Mouse (Mus musculus) forebrain, embryonic 10.5 days (tissue): Measurements from ENCODE around the gene Sars. TPM values are rescaled to one million over a fixed set of nuclear protein-coding genes. Genes with fewer than 3 reads are reported as not detected.
A peak's percentile ranks its signal among the peaks of the same experiment; 100 is the strongest.

Experiments used
- DNase-seq: peaks from one replicate; pipeline ENCODE4 v3.0.0-alpha.2; 2017; ENCODE audit warnings: low spot score; ENCODE audit errors: extremely low spot score
- H3K27ac ChIP-seq: fragments of 300-500 bp; sonication (generic); 2 replicates; pipeline ENCODE4 v1.5.1; 2016; ENCODE audit warnings: mild to moderate bottlenecking
- H3K27me3 ChIP-seq: fragments of 300-500 bp; sonication (generic); 2 replicates; pipeline ENCODE4 v1.6.1; 2016; ENCODE audit warnings: mild to moderate bottlenecking; ENCODE audit not compliant: poor library complexity, severe bottlenecking
- H3K36me3 ChIP-seq: fragments of 300-500 bp; sonication (generic); replicated peaks from 2 replicates; pipeline ENCODE4 v1.6.1; 2016; ENCODE audit warnings: mild to moderate bottlenecking, moderate library complexity
- H3K4me1 ChIP-seq: fragments of 300-500 bp; sonication (generic); 2 replicates; pipeline ENCODE4 v1.6.1; 2016
- H3K4me3 ChIP-seq: fragments of 300-500 bp; sonication (generic); 2 replicates; pipeline ENCODE4 v1.5.1; 2016; ENCODE audit warnings: mild to moderate bottlenecking, moderate library complexity
- H3K9me3 ChIP-seq: fragments of 300-500 bp; sonication (generic); 2 replicates; pipeline ENCODE4 v1.6.1; 2016; ENCODE audit warnings: mild to moderate bottlenecking, moderate library complexity
- WGBS: fragments of 180-500 bp; shearing (Covaris S2); methylation state at CpG from one replicate; pipeline ENCODE4 v1.1.7; 2016; 5-methylcytosine and 5-hydroxymethylcytosine counted together
- polyA plus RNA-seq: library from polyadenylated mRNA; unstranded; fragments of >200 nt; fragmentation: Nextera tagmentation; extraction: Ambion mirVana; gene quantifications from 2 replicates; pipeline ENCODE4 v1.2.1, GENCODE M21; 2016

Sars gene
- polyA plus RNA-seq, 1 experiment from 2014 or later, result 160 TPM

DNA sequence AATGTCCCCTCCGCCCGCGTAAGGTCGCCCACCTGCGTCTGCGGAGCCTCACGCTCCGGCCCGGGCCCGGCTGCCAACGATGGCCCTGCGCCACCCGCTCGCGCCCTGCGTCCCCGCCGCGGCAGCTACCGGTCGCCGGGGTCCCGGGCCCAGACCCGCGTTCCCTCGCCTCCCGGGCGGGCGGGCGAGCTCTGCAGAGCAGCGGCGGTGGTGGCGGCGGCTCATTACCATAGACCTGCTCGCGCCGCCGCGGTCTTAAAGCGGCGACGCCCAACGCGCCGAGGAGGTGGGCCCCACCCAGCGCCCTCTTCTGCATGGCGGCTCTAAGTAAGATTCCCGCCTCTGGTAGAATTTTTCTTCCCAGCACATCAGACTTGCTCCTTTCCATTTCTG is 29.2 kb downstream of the Sars start:
- Histone ChIP-seq H3K4me3 (peak overlapping the region; percentile 86), H3K27ac (peak overlapping the region; percentile 96), H3K4me1 (peaks cover 46% of the 10 kb centered on the region), H3K27me3 (peaks cover 28% of the 10 kb centered on the region), H3K9me3 (peaks cover 28% of the 10 kb centered on the region), H3K36me3 (peaks cover 43% of the 10 kb centered on the region)
- DNase-seq, result peak; percentile 84
- WGBS, result under 1% methylated on average over 48 of the region's 48 CpGs

DNA sequence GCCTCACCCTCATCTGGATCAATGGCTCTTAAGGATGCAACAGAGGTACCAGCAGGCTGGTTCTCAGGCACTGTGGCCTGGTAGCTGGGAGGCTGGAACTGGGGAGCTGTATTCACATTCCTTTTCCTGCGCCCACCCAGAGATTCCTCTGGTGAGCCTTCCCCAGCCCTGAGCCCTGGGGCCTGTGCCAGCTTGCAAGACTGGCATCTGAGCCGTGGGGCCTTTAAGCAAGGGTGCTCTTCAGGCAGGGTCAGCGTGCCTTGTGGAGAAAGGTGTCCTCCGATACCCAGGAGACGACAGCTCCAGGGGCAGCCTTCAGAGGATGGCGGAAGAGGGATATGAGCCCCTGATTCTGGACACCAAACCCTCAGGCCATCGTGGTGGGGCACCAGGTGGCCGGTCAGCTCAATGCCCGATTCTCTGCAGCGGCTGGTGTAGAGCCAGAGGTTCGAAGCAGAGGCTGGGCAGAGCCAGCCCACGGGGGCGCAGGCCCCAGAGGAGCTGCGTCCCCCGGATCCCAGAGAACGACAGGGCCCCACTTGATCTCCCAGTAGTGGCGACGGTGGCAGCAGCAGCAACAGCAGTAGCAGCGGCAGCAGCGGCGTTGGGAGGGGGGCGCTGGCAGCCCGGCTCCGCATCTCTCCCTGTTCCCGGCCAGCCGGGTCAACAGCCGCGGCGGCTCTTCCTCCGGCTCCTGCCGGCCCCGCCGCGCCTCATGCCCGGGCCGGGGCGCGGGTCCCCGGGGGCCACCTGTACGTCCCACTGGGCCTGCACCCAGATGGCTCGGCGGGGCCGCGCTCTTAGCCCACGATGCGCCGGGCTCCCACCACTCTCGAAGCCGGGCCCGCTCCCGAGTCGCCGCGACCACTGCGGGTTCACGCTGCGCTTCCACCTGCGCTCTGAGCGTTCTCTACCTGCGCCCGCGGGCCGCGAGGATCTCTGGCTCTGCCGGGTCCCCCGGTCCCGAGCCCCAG is 29.9 kb downstream of the Sars start, which contains the start of gene Celsr2:
Gene Celsr2 (minus strand): TSS at position 696 of the 974 bp plus-strand sequence.
- H3K4me1 ChIP-seq, result peaks cover 53% of the 10 kb centered on the region
- WGBS, result 6% methylated on average over 63 of the region's 67 CpGs

DNA sequence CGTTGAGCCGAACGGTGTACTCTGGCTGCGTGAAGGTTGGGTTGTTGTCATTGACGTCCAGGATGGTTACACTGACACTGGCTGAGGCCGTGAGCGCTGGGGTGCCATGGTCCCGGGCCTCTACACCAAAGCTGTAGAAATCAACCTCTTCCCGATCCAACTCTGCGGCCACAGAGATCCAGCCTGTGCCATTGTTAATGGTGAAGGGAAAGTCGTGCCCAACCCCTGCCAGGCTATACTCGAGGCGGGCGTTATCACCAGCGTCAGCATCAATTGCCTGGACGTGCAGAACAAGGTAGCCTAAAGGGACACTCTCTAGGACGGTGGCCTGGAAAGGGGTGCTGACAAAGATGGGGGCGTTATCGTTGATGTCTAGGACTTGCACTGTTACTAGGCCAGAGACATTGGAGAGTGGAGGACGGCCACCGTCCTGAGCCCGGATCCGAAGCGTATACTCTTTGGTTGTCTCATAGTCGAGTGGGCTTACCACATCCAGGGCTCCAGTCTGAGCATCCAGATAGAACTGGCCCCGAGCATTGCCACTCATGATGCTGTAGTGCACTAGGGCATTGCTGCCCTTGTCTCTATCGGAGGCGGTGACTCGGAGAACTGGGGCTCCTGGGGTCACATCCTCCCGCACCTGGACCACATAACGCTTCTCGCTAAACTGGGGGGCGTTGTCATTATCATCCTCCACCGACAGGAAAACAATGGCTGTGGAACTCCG is 31.2 kb downstream of the Sars start:
- Histone ChIP-seq H3K27ac (no peak overlapping the region), H3K27me3 (peaks cover 28% of the 10 kb centered on the region), H3K9me3 (peaks cover 28% of the 10 kb centered on the region), H3K36me3 (peaks cover 63% of the 10 kb centered on the region), H3K4me3 (peak overlapping the region; percentile 86; the same call in 1 of the 2 replicates), H3K4me1 (peaks cover 62% of the 10 kb centered on the region)
- no peak for DNase-seq
- 98% methylated on average over 35 of the region's 35 CpGs for WGBS

More for the DNA sequence above, 29.9 kb downstream of the Sars start, which contains the start of gene Celsr2:
- peak; percentile 62 for DNase-seq
- peak within 1 kb of the TSS; percentile 86 for H3K4me3 ChIP-seq
- peak within 1 kb of the TSS; percentile 96 for H3K27ac ChIP-seq
- H3K27me3 ChIP-seq, result peaks cover 28% of the 10 kb centered on the region
- peaks cover 28% of the 10 kb centered on the region for H3K9me3 ChIP-seq
- H3K36me3 ChIP-seq, result peaks cover 50% of the 10 kb centered on the region

DNA sequence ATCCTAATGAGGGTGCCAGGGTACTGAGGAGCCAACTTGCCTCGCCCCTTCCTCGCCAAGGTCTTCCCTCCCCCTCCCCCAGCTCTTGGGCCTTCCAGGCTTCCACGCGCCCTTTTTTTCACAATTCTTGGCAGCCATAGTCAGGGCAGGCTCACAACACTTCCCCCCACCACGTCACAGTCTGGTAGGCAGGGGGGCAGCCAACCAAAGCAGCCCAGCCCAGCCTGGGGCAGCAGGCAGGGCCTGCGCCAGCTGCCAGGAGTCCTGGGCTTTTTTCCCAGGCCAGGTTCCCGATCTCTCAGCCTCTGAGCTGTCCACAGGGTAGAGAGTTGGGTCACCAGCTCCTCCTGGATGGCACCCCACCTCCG is 33.3 kb downstream of the Sars start:
- H3K27ac ChIP-seq, result peak overlapping the region; percentile 96
- no peak for DNase-seq
- H3K36me3 ChIP-seq, result peaks cover 84% of the 10 kb centered on the region
- H3K4me3 ChIP-seq, result peak overlapping the region; percentile 53
- peaks cover 69% of the 10 kb centered on the region for H3K4me1 ChIP-seq
- peaks cover 15% of the 10 kb centered on the region for H3K27me3 ChIP-seq
- H3K9me3 ChIP-seq, result peaks cover 28% of the 10 kb centered on the region
- 57% methylated on average over 8 of the region's 8 CpGs for WGBS

DNA sequence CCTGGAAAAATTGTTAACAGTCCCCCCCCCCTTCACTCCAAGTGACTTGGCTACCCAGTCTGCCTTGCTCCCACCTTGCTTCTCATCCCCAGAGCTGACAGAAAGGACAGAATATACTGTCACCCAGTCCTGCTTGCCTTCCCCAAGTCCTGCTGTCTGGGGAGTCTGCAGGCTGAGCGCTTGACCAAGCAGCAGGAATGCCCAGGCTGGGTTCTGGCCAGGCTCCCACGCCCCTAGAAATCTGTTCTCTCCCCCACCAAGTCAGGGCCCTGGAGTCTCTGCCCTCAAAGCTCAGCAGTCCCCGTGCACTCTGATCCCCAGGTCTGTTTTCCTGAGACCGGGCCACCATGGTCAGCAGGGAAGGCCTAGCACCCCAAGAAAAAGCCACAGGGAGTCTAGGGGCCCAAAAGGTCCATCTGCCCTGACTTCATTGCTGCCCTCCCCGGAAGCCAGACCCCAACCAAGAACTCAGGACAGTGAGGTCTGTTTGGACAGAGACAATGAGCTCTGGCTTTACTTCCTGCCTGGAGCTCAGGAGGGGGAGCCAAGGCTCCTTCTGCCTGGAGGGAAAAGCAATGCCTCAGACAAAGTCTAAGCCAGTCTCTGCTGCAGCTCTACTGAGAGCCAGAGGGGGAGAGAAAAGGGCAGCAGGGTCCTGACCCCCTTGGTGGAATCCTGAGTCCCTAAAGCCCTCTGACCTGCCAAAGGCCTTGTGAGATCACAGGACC is 33.8 kb downstream of the Sars start:
- 31% methylated on average over 5 of the region's 5 CpGs for WGBS
- Histone ChIP-seq H3K9me3 (peaks cover 28% of the 10 kb centered on the region), H3K27me3 (peaks cover 10% of the 10 kb centered on the region), H3K4me1 (peaks cover 74% of the 10 kb centered on the region), H3K27ac (peak overlapping the region; percentile 96), H3K4me3 (peak overlapping the region; percentile 53), H3K36me3 (peaks cover 89% of the 10 kb centered on the region)
- no peak for DNase-seq

DNA sequence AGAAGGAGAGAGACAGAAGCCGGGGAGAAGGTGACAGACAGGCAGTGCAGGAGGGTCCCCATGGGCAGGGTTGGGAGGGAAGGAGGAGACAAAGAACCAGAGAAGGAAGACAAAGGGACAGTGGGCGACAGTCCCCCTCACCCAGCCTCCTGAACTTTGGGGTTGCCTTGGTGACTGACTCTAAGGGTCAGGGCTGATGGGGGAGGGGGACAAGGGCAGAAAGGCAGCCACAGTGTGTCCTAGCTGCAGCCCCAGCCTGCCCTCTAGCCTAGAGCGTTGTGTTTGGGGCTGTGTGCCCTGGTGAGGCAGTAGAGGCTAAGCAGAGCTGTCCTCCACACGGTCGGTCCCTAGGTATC is 34.7 kb downstream of the Sars start:
- Histone ChIP-seq H3K27me3 (peaks cover 8% of the 10 kb centered on the region; the same call in 1 of the 2 replicates), H3K4me3 (peak overlapping the region; percentile 53), H3K27ac (peak overlapping the region; percentile 96), H3K36me3 (peaks cover 98% of the 10 kb centered on the region), H3K9me3 (peaks cover 28% of the 10 kb centered on the region), H3K4me1 (peaks cover 74% of the 10 kb centered on the region)
- 8% methylated on average over 5 of the region's 5 CpGs for WGBS
- DNase-seq, result peak; percentile 54

DNA sequence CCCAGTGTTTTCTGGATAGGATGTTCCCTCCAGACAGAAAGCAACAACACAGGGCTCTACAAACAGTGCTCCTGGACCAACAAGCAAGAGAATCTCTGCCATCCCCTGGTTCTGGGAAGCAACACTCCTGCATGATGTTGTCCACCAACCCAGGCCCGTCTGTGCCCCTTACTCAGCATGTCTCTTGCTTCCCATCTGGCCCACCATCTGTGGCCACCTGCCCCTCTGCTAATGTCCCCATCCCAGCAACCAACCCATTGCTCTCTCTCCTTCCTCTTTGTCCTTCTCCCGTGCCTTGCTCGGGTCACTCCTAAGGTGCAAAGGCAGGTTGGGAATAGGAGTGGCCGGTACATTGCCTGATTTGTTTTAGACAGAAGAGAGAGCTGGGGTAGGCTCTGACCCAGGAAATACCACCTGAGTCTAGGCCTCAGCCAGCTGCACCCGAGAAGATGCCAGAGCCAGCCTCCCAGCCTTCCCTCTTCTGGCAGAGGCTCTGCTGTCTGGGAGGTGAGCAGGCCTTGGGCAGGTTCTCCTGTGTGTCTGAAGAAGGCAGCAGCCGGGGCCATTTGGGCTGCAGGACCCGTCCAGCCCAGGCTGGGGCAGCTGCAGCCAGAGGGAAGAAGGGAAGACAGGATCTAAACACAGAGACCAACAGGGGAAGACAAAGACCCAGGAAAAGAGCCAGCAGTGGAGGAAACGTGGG is 35.2 kb downstream of the Sars start:
- H3K4me1 ChIP-seq, result peaks cover 74% of the 10 kb centered on the region
- H3K4me3 ChIP-seq, result peak overlapping the region; percentile 53
- peaks cover 4% of the 10 kb centered on the region; the same call in 1 of the 2 replicates for H3K27me3 ChIP-seq
- peak overlapping the region; percentile 96 for H3K27ac ChIP-seq
- no peak for DNase-seq
- peaks cover 28% of the 10 kb centered on the region for H3K9me3 ChIP-seq
- H3K36me3 ChIP-seq, result peaks cover 99% of the 10 kb centered on the region
- WGBS, result 47% methylated on average over 8 of the region's 8 CpGs

DNA sequence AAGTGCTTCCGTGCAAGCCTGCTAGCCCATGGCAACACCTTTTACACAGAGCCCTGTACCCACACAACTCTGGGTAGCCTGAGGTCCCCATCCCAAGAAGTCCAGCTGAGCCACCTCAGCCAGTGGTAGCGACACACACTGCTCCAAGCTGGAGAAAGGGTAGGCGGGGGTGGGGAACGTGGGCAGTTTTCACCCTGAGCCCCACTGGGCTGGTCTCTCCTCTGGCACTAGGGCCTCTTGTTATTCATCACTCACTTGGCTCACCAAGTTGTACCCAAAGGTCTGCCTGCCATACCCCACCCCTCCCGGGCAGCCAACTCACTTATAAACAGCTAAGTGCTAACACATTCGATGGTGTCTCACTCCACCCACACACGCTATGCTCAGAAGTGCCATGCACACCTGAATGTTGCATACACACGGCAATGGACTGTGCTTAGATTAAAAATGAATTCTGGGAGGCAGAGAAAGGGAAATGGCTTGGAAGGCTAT is 36.4 kb downstream of the Sars start:
- H3K27me3 ChIP-seq, result no peaks in the 10 kb centered on the region
- peaks cover 15% of the 10 kb centered on the region for H3K9me3 ChIP-seq
- H3K36me3 ChIP-seq, result peaks cover 99% of the 10 kb centered on the region
- peaks cover 79% of the 10 kb centered on the region for H3K4me1 ChIP-seq
- DNase-seq, result no peak
- WGBS, result 90% methylated on average over 8 of the region's 8 CpGs
- no peak overlapping the region for H3K4me3 ChIP-seq
- peak overlapping the region; percentile 36; the same call in 1 of the 2 replicates for H3K27ac ChIP-seq

DNA sequence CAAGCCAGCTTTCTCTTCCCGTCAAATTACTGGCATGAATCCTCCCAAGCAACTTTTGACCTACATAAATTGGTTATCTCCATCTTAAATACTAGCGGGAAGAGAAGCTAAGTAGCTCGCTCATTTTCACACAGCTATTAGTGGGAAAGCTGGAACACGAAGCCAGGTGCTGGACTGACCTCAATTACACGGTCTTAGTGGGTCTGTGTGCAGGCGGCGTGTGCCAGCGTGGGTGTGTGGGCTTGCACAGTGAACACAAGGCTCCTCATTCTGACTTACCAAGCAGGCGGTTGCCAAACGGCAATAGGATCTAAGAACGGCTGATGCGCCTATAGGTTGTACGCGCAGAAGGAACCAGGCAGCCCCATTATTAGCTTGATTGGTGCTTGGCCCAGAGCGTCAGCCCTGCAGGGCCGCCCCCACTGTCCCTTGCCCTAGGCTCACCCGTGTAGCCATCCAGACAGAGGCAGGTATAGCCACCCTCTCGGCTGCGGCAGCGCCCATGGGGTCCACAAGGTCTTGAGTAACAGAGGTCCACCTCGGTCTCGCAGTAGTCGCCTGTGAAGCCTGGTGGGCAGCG is 38.6 kb downstream of the Sars start:
- no peak for DNase-seq
- H3K36me3 ChIP-seq, result peaks cover 99% of the 10 kb centered on the region
- peak overlapping the region; percentile 84 for H3K27ac ChIP-seq
- 92% methylated on average over 24 of the region's 24 CpGs for WGBS
- no peaks in the 10 kb centered on the region for H3K9me3 ChIP-seq
- no peak overlapping the region; the same call in 1 of the 2 replicates for H3K4me3 ChIP-seq
- no peaks in the 10 kb centered on the region for H3K27me3 ChIP-seq
- H3K4me1 ChIP-seq, result peaks cover 83% of the 10 kb centered on the region

DNA sequence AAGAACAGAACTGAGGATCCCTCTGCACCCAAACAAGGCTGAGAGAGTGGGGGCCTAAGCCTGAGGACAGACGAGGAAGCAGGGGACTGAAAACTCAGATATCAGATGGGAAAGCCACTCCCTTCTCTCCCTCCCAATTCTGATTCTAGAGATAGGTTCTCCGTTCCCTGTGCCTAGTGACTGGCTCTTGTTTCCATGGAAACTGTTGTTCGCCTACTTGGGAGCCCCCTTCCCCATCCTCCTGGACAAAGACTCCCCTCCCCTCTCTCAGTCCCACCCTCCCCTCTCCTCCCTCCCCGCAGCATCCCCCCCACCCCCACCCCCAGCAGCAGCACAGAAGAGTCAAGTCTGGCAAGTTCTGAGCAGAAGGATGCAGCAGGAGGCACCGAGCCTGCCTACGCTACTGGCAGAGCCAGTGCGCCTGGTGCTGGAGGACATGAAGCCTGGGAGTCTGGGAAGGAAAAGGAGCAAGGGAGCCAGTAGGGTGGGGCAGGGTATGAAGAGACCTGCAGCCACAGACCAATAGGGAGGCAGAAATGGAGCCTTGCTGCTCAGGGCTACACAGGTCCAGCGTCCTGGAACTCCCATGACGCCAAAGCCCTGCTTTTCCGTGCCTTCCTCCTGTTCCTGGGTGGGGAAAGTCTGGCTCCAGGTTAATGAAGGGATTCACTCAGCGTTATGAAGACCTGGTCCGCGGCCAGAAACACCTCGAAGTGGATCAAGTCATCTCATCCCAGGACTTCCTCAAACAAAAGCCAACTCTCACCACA is 39.3 kb downstream of the Sars start:
- H3K27me3 ChIP-seq, result no peaks in the 10 kb centered on the region
- no peak for DNase-seq
- no peaks in the 10 kb centered on the region for H3K9me3 ChIP-seq
- H3K36me3 ChIP-seq, result peaks cover 100% of the 10 kb centered on the region
- H3K4me1 ChIP-seq, result peaks cover 76% of the 10 kb centered on the region
- peak overlapping the region; percentile 30; the same call in 1 of the 2 replicates for H3K4me3 ChIP-seq
- peak overlapping the region; percentile 84 for H3K27ac ChIP-seq
- 38% methylated on average over 14 of the region's 14 CpGs for WGBS

DNA sequence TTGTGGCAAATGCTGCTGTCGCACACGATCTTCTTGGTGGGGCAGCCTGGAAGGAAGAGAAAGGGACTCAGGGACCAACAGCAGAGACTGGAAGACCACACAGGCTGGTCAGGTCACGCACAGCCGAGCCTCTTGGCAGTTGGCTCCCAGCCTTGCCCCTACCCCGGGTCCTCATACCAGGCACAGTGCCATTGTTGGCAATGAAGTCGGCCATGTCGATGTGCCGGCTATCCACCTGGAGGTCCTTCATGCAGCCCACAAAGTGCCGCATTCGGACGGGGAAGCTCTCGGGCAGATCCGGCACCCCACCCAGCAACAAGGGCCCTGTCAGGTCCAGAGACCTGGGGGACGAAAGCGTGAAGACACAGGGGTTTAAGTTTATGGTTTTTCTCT is 42.5 kb downstream of the Sars start:
- Histone ChIP-seq H3K9me3 (no peaks in the 10 kb centered on the region), H3K27me3 (no peaks in the 10 kb centered on the region), H3K36me3 (peaks cover 100% of the 10 kb centered on the region), H3K4me3 (no peak overlapping the region), H3K4me1 (peaks cover 54% of the 10 kb centered on the region), H3K27ac (peak overlapping the region; percentile 62; the same call in 1 of the 2 replicates)
- WGBS, result 91% methylated on average over 15 of the region's 15 CpGs
- no peak for DNase-seq
